Mouse (Mus musculus) heart, embryonic 12.5 days (tissue): ENCODE measurements around the gene Gnb1. TPM values are rescaled to one million over a fixed set of nuclear protein-coding genes. Genes with fewer than 3 reads are reported as not detected.
A peak's percentile ranks its signal among the peaks of the same experiment; 100 is the strongest.
"Not testable (repeated sequence)": the region's sequence is repeated elsewhere in the genome, so short reads cannot be mapped to it uniquely, and the experiment has no call there.

Source experiments
- ATAC-seq: fragments of 200-750 bp; cut with Nextera tagmentation; 2 replicates; pipeline ENCODE4 v1.8.0; 2017; ENCODE audit warnings: moderate TSS enrichment, moderate library complexity; ENCODE audit not compliant: insufficient number of reproducible peaks, low FRiP score
- H3K27ac ChIP-seq: fragments of 300-500 bp; sonication (generic); 2 replicates; pipeline ENCODE4 v1.5.1; 2016; ENCODE audit warnings: mild to moderate bottlenecking, moderate library complexity; ENCODE audit not compliant: poor library complexity, severe bottlenecking
- H3K27me3 ChIP-seq: fragments of 300-500 bp; sonication (generic); replicated peaks from 2 replicates; pipeline ENCODE4 v1.6.1; 2016; ENCODE audit warnings: mild to moderate bottlenecking, moderate library complexity
- H3K36me3 ChIP-seq: fragments of 300-500 bp; sonication (generic); 2 replicates; pipeline ENCODE4 v1.6.1; 2016; ENCODE audit warnings: mild to moderate bottlenecking, moderate library complexity
- H3K4me1 ChIP-seq: fragments of 300-500 bp; sonication (generic); replicated peaks from 2 replicates; pipeline ENCODE4 v1.6.1; 2016; ENCODE audit warnings: mild to moderate bottlenecking
- H3K4me2 ChIP-seq: fragments of 300-500 bp; sonication (generic); 2 replicates; pipeline ENCODE4 v1.6.1; 2016; ENCODE audit warnings: mild to moderate bottlenecking, moderate library complexity
- H3K4me3 ChIP-seq: fragments of 300-500 bp; sonication (generic); 2 replicates; pipeline ENCODE4 v1.5.1; 2016; ENCODE audit warnings: mild to moderate bottlenecking
- H3K9ac ChIP-seq: fragments of 300-500 bp; sonication (generic); 2 replicates; pipeline ENCODE4 v1.6.1; 2016; ENCODE audit warnings: mild to moderate bottlenecking, moderate library complexity
- H3K9me3 ChIP-seq: fragments of 300-500 bp; sonication (generic); replicated peaks from 2 replicates; pipeline ENCODE4 v1.6.1; 2016; ENCODE audit warnings: mild to moderate bottlenecking, moderate library complexity
- whole genome bisulfite sequencing: fragments of 180-500 bp; shearing (Covaris S2); methylation state at CpG from one replicate; pipeline ENCODE4 v1.1.7; 2016; 5-methylcytosine and 5-hydroxymethylcytosine counted together
- polyA plus RNA-seq: library from polyadenylated mRNA; unstranded; fragments of >200 nt; fragmentation: Nextera tagmentation; extraction: Ambion mirVana; gene quantifications from 2 replicates; pipeline ENCODE4 v1.2.1, GENCODE M21; 2016

Gene Gnb1
- polyA plus RNA-seq, 1 experiment from 2014 or later: 394 TPM

DNA sequence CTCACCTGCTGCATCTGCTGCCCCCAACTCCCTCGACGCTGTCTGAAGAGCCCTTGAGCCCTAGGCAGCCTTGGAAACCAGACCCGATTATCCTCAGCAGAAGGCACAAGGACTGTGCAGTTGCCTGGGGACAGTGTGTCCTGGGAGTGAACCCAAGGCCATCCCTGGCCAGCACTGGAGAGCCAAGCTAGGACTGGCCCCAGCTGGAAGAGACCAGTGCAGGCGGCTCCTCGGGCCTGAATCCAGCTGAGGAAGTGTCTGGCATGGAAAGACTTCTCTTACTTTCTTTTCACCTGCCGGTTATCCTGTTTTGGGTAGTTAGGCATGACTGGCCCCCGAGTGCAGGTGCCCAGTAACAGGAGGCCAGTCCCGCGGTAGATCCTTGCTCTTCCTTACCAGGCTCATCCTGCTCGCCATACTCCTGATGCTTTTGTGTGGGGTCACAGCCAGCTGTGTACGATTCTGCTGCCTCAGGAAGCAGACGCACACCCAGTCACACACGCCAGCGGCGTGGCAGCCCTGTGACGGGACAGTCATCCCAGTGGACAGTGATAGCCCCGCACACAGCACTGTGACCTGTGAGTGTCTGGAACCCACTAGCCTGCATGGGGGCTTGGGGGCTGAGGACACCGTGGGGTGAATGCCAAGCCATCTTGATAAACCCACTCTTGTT, 21.4 kb upstream of the Gnb1 start:
- Histone ChIP-seq H3K27ac (no peak overlapping the region), H3K4me1 (peaks cover 19% of the 10 kb centered on the region), H3K36me3 (no peaks in the 10 kb centered on the region), H3K4me3 (peak overlapping the region; percentile 39; the same call in 1 of the 2 replicates), H3K9ac (no peak overlapping the region; the same call in 1 of the 2 replicates), H3K27me3 (peaks cover 64% of the 10 kb centered on the region), H3K9me3 (no peaks in the 10 kb centered on the region), H3K4me2 (peak overlapping the region; percentile 71)
- no peak for ATAC-seq
- 71% methylated on average over 18 of the region's 18 CpGs for WGBS

DNA sequence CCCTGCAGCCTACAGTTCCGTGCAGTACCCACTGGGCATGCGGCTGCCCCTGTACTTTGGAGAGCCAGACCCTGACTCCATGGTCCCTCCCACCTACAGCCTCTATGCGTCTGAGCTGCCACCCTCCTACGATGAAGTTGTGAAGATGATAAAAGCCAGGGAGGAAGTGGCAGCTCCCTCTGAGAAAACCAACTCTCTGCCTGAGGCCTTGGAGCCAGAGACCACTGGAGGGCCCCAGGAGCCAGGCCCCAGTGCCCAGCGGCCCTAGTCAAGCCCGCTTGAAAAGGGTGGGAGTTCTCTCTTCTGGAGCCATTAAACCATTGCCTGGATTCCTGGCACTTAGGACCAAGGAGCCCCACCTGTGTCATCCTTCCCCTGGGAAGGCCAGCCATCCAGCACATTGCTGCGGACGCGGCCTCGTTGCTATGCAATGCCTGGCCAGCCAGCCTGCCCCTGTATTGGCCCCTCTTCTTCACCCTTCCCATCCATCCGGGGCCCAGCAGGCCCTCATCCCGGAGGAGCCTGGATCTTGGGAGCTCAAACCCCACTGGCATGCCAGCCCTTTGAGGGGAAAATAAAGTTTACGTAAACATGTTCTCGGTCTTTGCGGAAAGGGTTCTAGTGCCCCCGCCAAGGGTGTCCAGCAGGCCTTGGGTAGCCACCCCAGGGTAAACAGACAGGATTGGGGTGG, 20.8 kb upstream of the Gnb1 start:
- peaks cover 19% of the 10 kb centered on the region for H3K4me1 ChIP-seq
- H3K9ac ChIP-seq: no peak overlapping the region
- peaks cover 57% of the 10 kb centered on the region for H3K27me3 ChIP-seq
- no peak overlapping the region for H3K27ac ChIP-seq
- H3K36me3 ChIP-seq: no peaks in the 10 kb centered on the region
- no peaks in the 10 kb centered on the region for H3K9me3 ChIP-seq
- H3K4me2 ChIP-seq: no peak overlapping the region
- ATAC-seq: no peak
- H3K4me3 ChIP-seq: no peak overlapping the region
- 74% methylated on average over 16 of the region's 16 CpGs for WGBS

DNA sequence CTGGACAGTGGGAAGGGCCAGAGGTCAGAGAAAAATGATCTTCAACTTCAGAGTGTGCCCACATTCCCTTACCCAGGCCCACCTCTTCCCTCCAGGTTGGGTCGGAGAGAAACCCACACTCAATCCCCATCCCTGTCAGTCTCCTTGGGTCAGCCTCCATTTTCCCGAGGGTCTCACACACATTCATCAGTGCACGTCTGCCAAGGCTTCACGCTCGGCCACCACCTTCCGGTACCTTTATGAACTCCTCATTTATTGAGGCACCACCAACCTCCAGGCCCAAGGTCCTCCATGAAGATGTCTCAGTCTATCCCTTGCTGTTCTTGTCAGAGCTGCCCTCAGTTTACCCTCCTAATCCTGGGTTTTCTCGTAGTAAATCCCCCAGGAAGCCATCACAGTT, 20.2 kb upstream of the Gnb1 start:
- 86% methylated on average over 7 of the region's 7 CpGs for WGBS
- peaks cover 52% of the 10 kb centered on the region for H3K27me3 ChIP-seq
- ATAC-seq: no peak

DNA sequence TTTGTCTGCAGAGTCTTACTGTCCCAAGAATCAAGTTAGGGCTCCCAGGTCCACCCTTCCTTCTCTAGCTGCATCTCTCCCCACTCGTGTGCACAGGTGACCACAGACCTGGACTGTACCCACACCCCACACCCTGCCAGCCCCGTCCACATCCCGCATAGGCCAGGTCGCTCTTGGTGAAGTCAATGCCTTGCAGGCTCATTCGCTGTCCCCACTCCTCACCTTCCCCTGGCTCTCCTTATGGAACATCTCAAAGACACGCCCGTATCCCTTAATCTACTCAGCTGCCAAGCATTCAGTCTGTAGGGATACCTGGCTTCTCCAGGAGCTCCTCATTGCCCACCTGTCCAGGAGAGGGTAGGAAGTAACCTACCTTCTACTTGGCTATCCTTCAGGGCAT, 19.8 kb upstream of the Gnb1 start:
- peaks cover 48% of the 10 kb centered on the region for H3K27me3 ChIP-seq
- no peak overlapping the region for H3K9ac ChIP-seq
- no peak overlapping the region for H3K4me2 ChIP-seq
- 71% methylated on average over 7 of the region's 7 CpGs for WGBS
- H3K9me3 ChIP-seq: no peaks in the 10 kb centered on the region
- ATAC-seq: no peak
- peaks cover 19% of the 10 kb centered on the region for H3K4me1 ChIP-seq
- H3K27ac ChIP-seq: no peak overlapping the region
- H3K36me3 ChIP-seq: no peaks in the 10 kb centered on the region
- no peak overlapping the region for H3K4me3 ChIP-seq

More for the DNA sequence above, 20.2 kb upstream of the Gnb1 start:
- Histone ChIP-seq H3K27ac (no peak overlapping the region), H3K9me3 (no peaks in the 10 kb centered on the region), H3K36me3 (no peaks in the 10 kb centered on the region), H3K4me1 (peaks cover 19% of the 10 kb centered on the region), H3K9ac (no peak overlapping the region), H3K4me2 (no peak overlapping the region), H3K4me3 (no peak overlapping the region)

DNA sequence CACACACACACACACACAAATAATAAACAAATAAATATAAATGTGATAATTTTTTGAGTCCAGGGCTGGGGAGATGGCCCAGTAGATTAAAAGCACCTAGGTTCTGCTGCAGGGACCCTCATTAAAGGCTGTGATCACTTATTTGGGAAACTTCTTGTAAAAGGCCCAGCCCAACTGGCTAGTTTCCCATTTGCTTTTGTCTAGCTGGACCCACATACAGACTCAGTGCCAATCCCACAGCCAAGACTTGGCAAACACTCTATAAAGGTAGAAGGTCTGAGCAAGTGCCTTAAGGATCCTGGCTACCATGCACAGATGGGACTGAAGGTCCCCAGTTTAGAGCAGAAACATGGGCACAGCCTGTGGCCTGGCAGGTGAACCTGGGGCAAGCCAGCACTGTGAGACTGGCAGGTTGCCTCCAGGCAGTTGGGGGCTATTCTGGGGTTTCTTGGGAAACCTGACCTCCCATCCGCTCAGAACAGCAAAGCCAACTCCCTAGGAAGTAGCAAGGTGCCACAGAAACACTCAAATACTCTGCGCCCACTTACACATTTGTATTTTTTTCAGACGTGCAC, 18.4 kb upstream of the Gnb1 start:
- ATAC-seq: no peak
- H3K36me3 ChIP-seq: no peaks in the 10 kb centered on the region
- H3K9ac ChIP-seq: no peak overlapping the region
- no peaks in the 10 kb centered on the region for H3K9me3 ChIP-seq
- no peak overlapping the region for H3K27ac ChIP-seq
- peaks cover 40% of the 10 kb centered on the region for H3K27me3 ChIP-seq
- H3K4me2 ChIP-seq: no peak overlapping the region
- 62% methylated on average over 3 of the region's 3 CpGs for WGBS
- H3K4me3 ChIP-seq: no peak overlapping the region
- H3K4me1 ChIP-seq: peaks cover 19% of the 10 kb centered on the region

DNA sequence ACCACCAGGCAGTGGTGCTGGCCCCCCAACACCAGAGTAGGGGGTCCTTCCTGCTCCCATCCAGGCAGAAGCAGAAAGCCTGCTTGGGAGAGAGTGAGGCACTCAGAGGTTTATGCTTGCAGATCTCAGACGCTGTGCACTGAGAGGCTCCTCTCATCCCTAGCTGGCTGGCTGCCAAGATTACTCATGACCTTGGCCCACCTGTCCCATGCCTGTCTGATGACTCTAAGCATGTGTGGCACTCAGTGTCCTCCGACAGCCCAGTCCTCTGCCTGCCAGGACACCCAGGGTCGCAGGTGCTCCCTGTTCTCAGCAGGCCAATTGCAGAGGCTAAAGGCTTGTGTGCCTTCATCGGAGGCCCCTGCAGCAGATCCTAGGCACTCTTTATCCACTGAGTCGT, 17.8 kb upstream of the Gnb1 start:
- H3K4me3 ChIP-seq: no peak overlapping the region
- H3K4me1 ChIP-seq: peaks cover 19% of the 10 kb centered on the region
- H3K36me3 ChIP-seq: no peaks in the 10 kb centered on the region
- H3K4me2 ChIP-seq: no peak overlapping the region
- WGBS: 39% methylated on average over 5 of the region's 5 CpGs
- H3K9ac ChIP-seq: no peak overlapping the region
- ATAC-seq: peak; percentile 49
- no peak overlapping the region for H3K27ac ChIP-seq
- H3K27me3 ChIP-seq: peaks cover 35% of the 10 kb centered on the region
- no peaks in the 10 kb centered on the region for H3K9me3 ChIP-seq

DNA sequence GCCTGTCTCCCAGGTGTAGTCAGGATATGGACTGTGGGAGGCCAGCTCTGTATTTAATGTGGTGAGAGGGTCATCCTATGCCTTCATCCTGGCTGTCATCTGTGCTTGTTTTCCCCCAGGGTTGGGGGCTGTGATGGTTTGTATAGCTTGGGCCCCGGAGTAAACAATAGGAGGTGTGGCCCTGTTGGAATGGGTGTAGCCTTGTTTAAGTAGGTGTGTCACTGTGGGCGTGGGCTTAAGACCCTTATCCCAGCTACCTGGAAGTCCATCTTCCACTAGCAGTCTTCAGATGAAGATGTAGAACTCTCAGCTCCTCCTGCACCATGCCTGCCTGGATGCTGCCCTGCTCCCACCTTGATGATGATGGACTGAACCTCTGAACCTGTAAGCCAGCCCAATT, 17.4 kb upstream of the Gnb1 start:
- Histone ChIP-seq H3K4me1 (peaks cover 19% of the 10 kb centered on the region), H3K27me3 (peaks cover 30% of the 10 kb centered on the region)
- H3K9ac ChIP-seq, H3K27ac ChIP-seq, H3K9me3 ChIP-seq, ATAC-seq, H3K4me2 ChIP-seq, H3K36me3 ChIP-seq, H3K4me3 ChIP-seq: not testable (repeated sequence)
- 47% methylated on average over 2 of the region's 2 CpGs for WGBS

DNA sequence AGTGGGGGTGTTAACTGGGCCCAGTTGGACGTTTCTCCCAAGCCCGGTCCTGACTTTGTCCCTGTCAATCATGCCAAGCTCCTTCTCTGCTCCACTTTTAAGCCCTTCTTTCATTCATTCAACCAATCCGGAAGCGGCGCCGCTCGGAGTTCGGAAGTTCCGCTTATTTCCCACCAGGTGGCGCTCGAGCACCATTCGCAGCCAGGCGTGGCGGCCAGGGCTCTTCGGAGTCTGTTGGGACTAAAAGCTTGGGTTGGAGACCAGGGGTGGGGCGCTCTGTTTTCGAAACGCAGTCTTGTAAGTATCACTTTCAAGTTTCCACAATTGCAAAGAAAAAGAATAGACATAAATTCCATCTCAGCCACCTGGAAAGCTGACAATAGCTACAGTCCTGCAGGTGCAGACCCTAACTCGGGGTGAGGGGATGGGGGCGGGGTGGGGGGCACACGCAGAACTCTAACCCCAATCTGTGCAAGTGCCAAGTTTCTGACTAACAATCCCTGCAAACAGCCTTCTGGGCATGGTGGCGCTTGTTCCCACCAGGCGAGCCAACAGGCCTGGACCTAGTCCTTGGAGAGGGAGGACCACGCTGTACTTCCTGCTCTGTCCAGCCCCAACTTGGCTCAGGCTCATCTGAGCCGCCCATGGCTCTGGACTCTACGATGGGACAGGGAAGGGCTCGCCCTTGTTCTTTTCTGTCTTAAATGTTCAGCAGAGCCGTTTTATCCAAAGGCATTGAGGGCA, 9.6 kb upstream of the Gnb1 start:
- Histone ChIP-seq H3K27me3 (no peaks in the 10 kb centered on the region; the same call in 1 of the 2 replicates), H3K9me3 (no peaks in the 10 kb centered on the region), H3K4me3 (peak overlapping the region; percentile 26), H3K27ac (no peak overlapping the region), H3K4me2 (peak overlapping the region; percentile 65), H3K9ac (0 out of 2 replicates have a peak overlapping the region, but pooled peaks have one; percentile 24), H3K36me3 (no peaks in the 10 kb centered on the region), H3K4me1 (peaks cover 10% of the 10 kb centered on the region)
- ATAC-seq: peak; percentile 75
- WGBS: 18% methylated on average over 28 of the region's 28 CpGs

DNA sequence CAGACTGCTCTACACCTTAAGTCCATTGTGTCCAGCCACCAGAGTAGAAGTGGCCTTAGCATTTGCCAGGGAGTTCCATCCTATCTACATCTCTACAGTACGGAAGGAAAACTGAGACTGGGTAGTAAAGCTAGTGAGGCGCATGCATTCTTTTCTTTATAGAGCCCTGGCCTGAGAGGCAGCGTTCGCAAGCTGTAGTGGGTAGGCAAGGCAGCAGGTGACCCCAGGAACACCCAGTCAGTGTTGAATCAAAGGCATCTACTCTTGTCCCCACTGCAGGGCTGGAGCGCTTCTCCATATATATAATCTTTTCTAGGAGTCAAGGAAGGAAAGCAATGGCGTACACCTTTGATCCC, 9.1 kb upstream of the Gnb1 start:
- WGBS: 84% methylated on average over 6 of the region's 6 CpGs
- Histone ChIP-seq H3K36me3 (no peaks in the 10 kb centered on the region), H3K4me3 (no peak overlapping the region), H3K9me3 (no peaks in the 10 kb centered on the region), H3K27me3 (no peaks in the 10 kb centered on the region; the same call in 1 of the 2 replicates), H3K4me2 (peak overlapping the region; percentile 65), H3K4me1 (peaks cover 16% of the 10 kb centered on the region), H3K27ac (no peak overlapping the region), H3K9ac (no peak overlapping the region)
- no peak for ATAC-seq

DNA sequence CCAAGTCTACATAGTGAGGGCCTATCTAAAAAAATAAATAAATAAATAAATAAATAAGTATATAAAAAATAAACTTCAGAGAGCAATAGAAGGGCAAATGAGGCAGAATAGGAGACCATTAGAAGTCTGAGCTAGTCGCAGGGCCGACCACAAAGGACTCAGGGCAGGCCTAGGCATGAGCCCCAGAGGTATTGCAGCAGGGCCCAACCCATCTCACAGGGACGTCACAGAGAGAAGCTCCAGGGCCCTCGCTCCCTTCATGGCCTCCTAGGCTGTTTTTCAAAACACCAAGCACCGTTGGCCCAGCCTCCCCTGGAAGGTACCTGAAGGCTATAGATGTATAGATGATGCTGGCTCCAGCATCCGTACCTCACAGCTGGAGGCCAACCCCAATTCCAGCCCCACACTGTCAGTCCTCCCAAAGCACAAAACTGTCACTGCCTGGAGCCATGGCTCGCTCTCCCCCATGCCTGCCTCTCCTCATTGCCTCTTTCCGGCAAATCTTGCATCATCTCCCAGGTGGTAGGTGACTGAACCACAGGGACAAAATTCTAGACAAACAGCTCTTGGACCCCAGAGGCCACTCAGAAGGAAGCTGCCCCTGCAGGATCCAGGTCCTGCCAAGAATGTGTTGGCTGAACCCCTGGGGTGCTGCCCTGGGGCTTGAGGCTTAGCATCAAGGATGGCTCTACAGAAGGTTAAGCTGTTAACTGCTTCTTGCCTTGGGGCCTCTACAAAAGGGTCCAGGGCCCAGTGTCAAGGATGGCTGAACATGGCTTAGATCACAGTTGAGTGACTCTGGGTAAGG, 8.2 kb upstream of the Gnb1 start:
- no peaks in the 10 kb centered on the region for H3K9me3 ChIP-seq
- no peak overlapping the region for H3K27ac ChIP-seq
- 74% methylated on average over 8 of the region's 8 CpGs for WGBS
- no peak overlapping the region for H3K9ac ChIP-seq
- H3K4me2 ChIP-seq: no peak overlapping the region
- no peaks in the 10 kb centered on the region for H3K27me3 ChIP-seq
- ATAC-seq: no peak
- H3K4me1 ChIP-seq: peaks cover 24% of the 10 kb centered on the region
- H3K4me3 ChIP-seq: no peak overlapping the region
- no peaks in the 10 kb centered on the region for H3K36me3 ChIP-seq
